ENCODE assay signal across 8 mouse cellular contexts in genomic region chr9:108490559-108491285, GRCm38 (mm10). TPM values are rescaled to one million over a fixed set of nuclear protein-coding genes. Genes with fewer than 3 reads are reported as not detected.
A peak's percentile ranks its signal among the peaks of the same experiment; 100 is the strongest.
DNase-seq lines count a peak whose midpoint lies in the region; ATAC-seq and TF ChIP-seq lines count a peak whose summit lies in the region.

Usp19 (plus strand) TSS chr9:108490602.

- peak within 1 kb of the TSS; percentile 89 for H3K4me3 ChIP-seq in forebrain, embryonic 10.5 days
- peak within 1 kb of the TSS; percentile 97 for H3K4me3 ChIP-seq in heart, embryonic 15.5 days
- peak within 1 kb of the TSS; percentile 77 to 82 for H3K4me3 ChIP-seq in liver, embryonic 14.5 days (ENCODE audit: insufficient read depth in 1 of 2, low read depth in 2 of 2, low read length in 2 of 2)
- peak within 1 kb of the TSS; percentile 86 for H3K4me3 ChIP-seq in neural tube, embryonic 11.5 days (ENCODE audit: low read depth, low read length)
- peak within 1 kb of the TSS; percentile 96 for H3K4me3 ChIP-seq in stomach, postnatal 0 days (ENCODE audit: low read depth, low read length)

- peak within 1 kb of the TSS; percentile 95 for H3K27ac ChIP-seq in forebrain, embryonic 10.5 days
- peak within 1 kb of the TSS; percentile 99 for H3K27ac ChIP-seq in heart, embryonic 15.5 days
- H3K27ac ChIP-seq in liver, embryonic 14.5 days: peak within 1 kb of the TSS; percentile 82
- peak within 1 kb of the TSS; percentile 77 for H3K27ac ChIP-seq in neural tube, embryonic 11.5 days (ENCODE audit: low read depth, low read length)
- peak within 1 kb of the TSS; percentile 99 for H3K27ac ChIP-seq in stomach, postnatal 0 days (replicated peaks)

- WGBS in forebrain, embryonic 10.5 days: under 1% methylated on average over 68 of the region's 69 CpGs
- WGBS in heart, embryonic 15.5 days: under 1% methylated on average over 69 of the region's 69 CpGs
- WGBS in liver, embryonic 14.5 days (ENCODE audit: insufficient replicate concordance): 1% methylated on average over 69 of the region's 69 CpGs
- WGBS in neural tube, embryonic 11.5 days: under 1% methylated on average over 68 of the region's 69 CpGs
- under 1% methylated on average over 67 of the region's 69 CpGs for WGBS in stomach, postnatal 0 days

- H3K4me2 ChIP-seq in heart, embryonic 15.5 days: peak within 1 kb of the TSS; percentile 74
- peak within 1 kb of the TSS; percentile 90 for H3K4me2 ChIP-seq in liver, embryonic 14.5 days (ENCODE audit: low read depth)
- peak within 1 kb of the TSS; percentile 93 for H3K4me2 ChIP-seq in neural tube, embryonic 11.5 days (ENCODE audit: low read depth)
- peak within 1 kb of the TSS; percentile 84 for H3K4me2 ChIP-seq in stomach, postnatal 0 days (replicated peaks; ENCODE audit: low read depth)

- DNase-seq in CD8-positive naive resting alpha-beta T cell, adult 2 months (ENCODE audit: low read depth in 2 of 2, low spot score in 2 of 2): peak; percentile 89 to 91
- peak; percentile 94 for DNase-seq in c-Kit-positive CD71-negative TER-119-negative erythroid progenitor cells, embryonic 14.5 days (ENCODE audit: low read depth)
- DNase-seq in forebrain, embryonic 10.5 days (ENCODE audit: extremely low spot score, low spot score): peak; percentile 96
- peak; percentile 98 to 99 for DNase-seq in kidney, postnatal 25 days
- DNase-seq in liver, embryonic 14.5 days (ENCODE audit: low read depth in 3 of 3, low spot score in 3 of 3): peak; percentile 90 to 91 (median 91)
- peak; percentile 96 for DNase-seq in neural tube, embryonic 11.5 days (ENCODE audit: low spot score)
- peak; percentile 97 for DNase-seq in stomach, postnatal 0 days (ENCODE audit: low spot score)

- peaks cover 27% of the 10 kb centered on the region for H3K4me1 ChIP-seq in forebrain, embryonic 10.5 days
- H3K4me1 ChIP-seq in heart, embryonic 15.5 days (replicated peaks): peaks cover 22% of the 10 kb centered on the region
- H3K4me1 ChIP-seq in liver, embryonic 14.5 days (replicated peaks; ENCODE audit: control insufficient read depth in 2 of 2, insufficient read depth in 2 of 2, low read length in 1 of 2): peaks cover 7 to 8% of the 10 kb centered on the region in 2 experiments
- peaks cover 5% of the 10 kb centered on the region for H3K4me1 ChIP-seq in neural tube, embryonic 11.5 days (ENCODE audit: control insufficient read depth, insufficient read depth, low read length)
- H3K4me1 ChIP-seq in stomach, postnatal 0 days (replicated peaks; ENCODE audit: control insufficient read depth, insufficient read depth): peaks cover 4% of the 10 kb centered on the region; the same call in 1 of the 2 replicates

- H3K36me3 ChIP-seq in forebrain, embryonic 10.5 days (replicated peaks): peaks cover 83% of the 10 kb centered on the region
- H3K36me3 ChIP-seq in heart, embryonic 15.5 days: peaks cover 79% of the 10 kb centered on the region
- peaks cover 34% of the 10 kb centered on the region for H3K36me3 ChIP-seq in liver, embryonic 14.5 days (replicated peaks; ENCODE audit: control insufficient read depth, insufficient read depth, low read depth)
- peaks cover 39% of the 10 kb centered on the region for H3K36me3 ChIP-seq in neural tube, embryonic 11.5 days (ENCODE audit: control insufficient read depth, insufficient read depth, low read length)
- peaks cover 39% of the 10 kb centered on the region for H3K36me3 ChIP-seq in stomach, postnatal 0 days (ENCODE audit: control insufficient read depth, insufficient read depth, low read length)

- TF ChIP-seq CTCF in liver, embryonic 14.5 days (IDR thresholded peaks at IDR 0.05; ENCODE audit: low read depth): 0 out of 2 replicates have a peak, but pooled peaks have one; percentile 3
- TF ChIP-seq CTCF in stomach, postnatal 0 days (IDR thresholded peaks at IDR 0.05; ENCODE audit: low read depth): peak; percentile 27; the same call in 1 of the 2 replicates

- ATAC-seq in heart, embryonic 15.5 days (replicated peaks; ENCODE audit: insufficient number of reproducible peaks, insufficient read depth, low FRiP score, low read depth): peak; percentile 92
- ATAC-seq in liver, embryonic 14.5 days (ENCODE audit: insufficient read depth): peak; percentile 91
- peak; percentile 93 for ATAC-seq in neural tube, embryonic 11.5 days (ENCODE audit: insufficient read depth, low FRiP score, low TSS enrichment)
- peak; percentile 94 for ATAC-seq in stomach, postnatal 0 days (ENCODE audit: low FRiP score, low TSS enrichment)

- H3K9ac ChIP-seq in heart, embryonic 15.5 days: peak within 1 kb of the TSS; percentile 98
- peak within 1 kb of the TSS; percentile 86 for H3K9ac ChIP-seq in liver, embryonic 14.5 days (replicated peaks)
- peak within 1 kb of the TSS; percentile 87 for H3K9ac ChIP-seq in neural tube, embryonic 11.5 days (ENCODE audit: low read length)
- H3K9ac ChIP-seq in stomach, postnatal 0 days (ENCODE audit: low read length): peak within 1 kb of the TSS; percentile 96

- H3K9me3 ChIP-seq in forebrain, embryonic 10.5 days: no peaks in the 10 kb centered on the region
- no peaks in the 10 kb centered on the region for H3K9me3 ChIP-seq in heart, embryonic 15.5 days (replicated peaks)
- no peaks in the 10 kb centered on the region for H3K9me3 ChIP-seq in liver, embryonic 14.5 days (ENCODE audit: control insufficient read depth, low read length)
- no peaks in the 10 kb centered on the region for H3K9me3 ChIP-seq in neural tube, embryonic 11.5 days (ENCODE audit: control insufficient read depth, low read length)
- H3K9me3 ChIP-seq in stomach, postnatal 0 days (ENCODE audit: control insufficient read depth, low read length): no peaks in the 10 kb centered on the region

- TF ChIP-seq EP300 in liver, embryonic 14.5 days (IDR thresholded peaks at IDR 0.05; ENCODE audit: low read depth): no peak
- peak; percentile 96 for TF ChIP-seq EP300 in stomach, postnatal 0 days (optimal IDR thresholded peaks at IDR 0.05)

- H3K27me3 ChIP-seq in forebrain, embryonic 10.5 days (ENCODE audit: poor library complexity, severe bottlenecking): no peaks in the 10 kb centered on the region
- no peaks in the 10 kb centered on the region for H3K27me3 ChIP-seq in heart, embryonic 15.5 days
- H3K27me3 ChIP-seq in liver, embryonic 14.5 days (ENCODE audit: control insufficient read depth, insufficient read depth, low read length): no peaks in the 10 kb centered on the region
- H3K27me3 ChIP-seq in neural tube, embryonic 11.5 days (ENCODE audit: control insufficient read depth, insufficient read depth, low read length): no peaks in the 10 kb centered on the region
- no peaks in the 10 kb centered on the region for H3K27me3 ChIP-seq in stomach, postnatal 0 days (ENCODE audit: control insufficient read depth, insufficient read depth, low read length)

RNA-seq across cellular contexts. Expression of gene Usp19, which starts in this region (rescaled TPM):
- polyA plus RNA-seq in forebrain, embryonic 10.5 days (2016; fragmentation: Nextera tagmentation; extraction: Ambion mirVana): 76.1 and 79.9 TPM in 2 replicates
- polyA plus RNA-seq in heart, embryonic 15.5 days (2015; fragmentation: Nextera tagmentation; extraction: Ambion mirVana): 51.5 and 68.5 TPM in 2 replicates
- polyA plus RNA-seq in liver, embryonic 14.5 days (2012; rRNA removed): 33.9 and 36.0 TPM in 2 replicates
- 17.1 and 22.5 TPM in 2 replicates for polyA plus RNA-seq in liver, embryonic 14.5 days (2014; fragmentation: Nextera tagmentation; extraction: Ambion mirVana)
- 73.8 and 79.9 TPM in 2 replicates for polyA plus RNA-seq in neural tube, embryonic 11.5 days (2014; fragmentation: Nextera tagmentation; extraction: Ambion mirVana)
- 22.2 and 22.7 TPM in 2 replicates for polyA plus RNA-seq in stomach, postnatal 0 days (2015; fragmentation: Nextera tagmentation; extraction: Ambion mirVana)

Comparison
In these comparisons a context has a peak if more than half of its experiments do, and no peak if none do; other contexts are left out.
1. Peak in every context shown above with its lines: DNase-seq, ATAC-seq, H3K4me3 ChIP-seq and H3K27ac ChIP-seq.